Mouse (Mus musculus): ENCODE measurements around the gene Tpgs1. TPM values are rescaled to one million over a fixed set of nuclear protein-coding genes. Genes with fewer than 3 reads are reported as not detected.

The Tpgs1 gene
- total RNA-seq, 2 experiments from 2014 or later: 74.9 to 79.7 TPM

- no peak for DNase-seq (ENCODE audit: extremely low spot score in 1 of 2, low spot score in 1 of 2)
Observed at GRCm38 (mm10) chr10:79708668-79709067, 39.5 kb downstream of the Tpgs1 start.

- no peak for DNase-seq (ENCODE audit: extremely low spot score in 1 of 2, low spot score in 1 of 2)
Observed at GRCm38 (mm10) chr10:79709307-79709706, 40.1 kb downstream of the Tpgs1 start.

- DNase-seq (ENCODE audit: extremely low spot score in 1 of 2, low spot score in 1 of 2): no peak
Observed at GRCm38 (mm10) chr10:79712029-79712428, 42.9 kb downstream of the Tpgs1 start.

- peak; percentile 72 to 91 for DNase-seq (ENCODE audit: extremely low spot score in 1 of 2, low spot score in 1 of 2)
Observed at GRCm38 (mm10) chr10:79712499-79713126, 43.4 kb downstream of the Tpgs1 start.

- DNase-seq (ENCODE audit: extremely low spot score in 1 of 2, low spot score in 1 of 2): no peak
Observed at GRCm38 (mm10) chr10:79713163-79713562, 44.0 kb downstream of the Tpgs1 start.

- DNase-seq (ENCODE audit: extremely low spot score in 1 of 2, low spot score in 1 of 2): no peak
Observed at GRCm38 (mm10) chr10:79714996-79715395, 45.8 kb downstream of the Tpgs1 start.

GRCm38 (mm10) chr10:79716254-79716987 lies 47.3 kb downstream of the Tpgs1 start, which contains the start of gene Hcn2:
TSS of gene Hcn2 (plus strand) at chr10:79716634.
- no peak for DNase-seq (ENCODE audit: extremely low spot score in 1 of 2, low spot score in 1 of 2)

- DNase-seq (ENCODE audit: extremely low spot score in 1 of 2, low spot score in 1 of 2): no peak
Observed at GRCm38 (mm10) chr10:79716988-79717355, 47.8 kb downstream of the Tpgs1 start.

GRCm38 (mm10) chr10:79717640-79718357 lies 48.6 kb downstream of the Tpgs1 start:
- DNase-seq (ENCODE audit: extremely low spot score in 1 of 2, low spot score in 1 of 2): peak in 1 of 2 experiments; percentile 53

GRCm38 (mm10) chr10:79721089-79721488 lies 51.9 kb downstream of the Tpgs1 start:
- DNase-seq (ENCODE audit: extremely low spot score in 1 of 2, low spot score in 1 of 2): no peak

GRCm38 (mm10) chr10:79723047-79723446 lies 53.9 kb downstream of the Tpgs1 start:
- DNase-seq (ENCODE audit: extremely low spot score in 1 of 2, low spot score in 1 of 2): no peak

GRCm38 (mm10) chr10:79723692-79724091 lies 54.5 kb downstream of the Tpgs1 start:
- DNase-seq (ENCODE audit: extremely low spot score in 1 of 2, low spot score in 1 of 2): no peak

Other genes starting within 250 kb of the Tpgs1 start
- not detected for gene Vmn2r83, start 200.6 kb upstream of the Tpgs1 start, total RNA-seq (2021)
- 1 to 10 TPM; 5.3 to 6.9 TPM for gene Plpp2, start 135.6 kb upstream of the Tpgs1 start, total RNA-seq (2021)
- 10 to 100 TPM; 53.2 to 56.4 TPM for gene Mier2, start 114.2 kb upstream of the Tpgs1 start, total RNA-seq (2021)
- gene Theg, start 82.0 kb upstream of the Tpgs1 start, total RNA-seq (2021): under 1 TPM in 1 of 2 experiments, not detected in 1; 0.44 TPM
- gene C2cd4c, start 55.3 kb upstream of the Tpgs1 start, total RNA-seq (2021): 10 to 100 TPM; 12.1 to 12.3 TPM
- gene Shc2, start 31.5 kb upstream of the Tpgs1 start, total RNA-seq (2021): 10 to 100 TPM; 39.2 to 48.2 TPM
- under 1 TPM in 1 of 2 experiments, not detected in 1; 0.22 TPM for gene Odf3l2, start 23.6 kb upstream of the Tpgs1 start, total RNA-seq (2021)
- gene Madcam1, start 4.8 kb upstream of the Tpgs1 start, total RNA-seq (2021): not detected
- 10 to 100 TPM; 67.1 to 77.7 TPM for gene Cdc34, start 12.8 kb downstream of the Tpgs1 start, total RNA-seq (2021)
- 1 to 10 TPM; 2.4 to 3.1 TPM for gene Gzmm, start 19.7 kb downstream of the Tpgs1 start, total RNA-seq (2021)
- 100 to 1,000 TPM; 610 to 665 TPM for gene Bsg, start 35.1 kb downstream of the Tpgs1 start, total RNA-seq (2021)
- 100 to 1,000 TPM; 108 to 110 TPM for gene Hcn2, start 47.3 kb downstream of the Tpgs1 start, total RNA-seq (2021)
- gene Polrmt, start 77.2 kb downstream of the Tpgs1 start, total RNA-seq (2021): 10 to 100 TPM; 39.2 to 44.6 TPM
- 1 to 10 TPM; 1.0 to 1.5 TPM for gene Fgf22, start 85.7 kb downstream of the Tpgs1 start, total RNA-seq (2021)
- gene Rnf126, start 97.6 kb downstream of the Tpgs1 start, total RNA-seq (2021): 10 to 100 TPM; 82.7 to 92.9 TPM
- gene Fstl3, start 107.9 kb downstream of the Tpgs1 start, total RNA-seq (2021): 1 to 10 TPM; 1.2 to 2.1 TPM
- gene Prss57, start 121.6 kb downstream of the Tpgs1 start, total RNA-seq (2021): under 1 TPM; 0.30 to 0.33 TPM
- 100 to 1,000 TPM; 307 to 325 TPM for gene Palm, start 124.2 kb downstream of the Tpgs1 start, total RNA-seq (2021)
- under 1 TPM; 0.66 to 0.89 TPM for gene Misp, start 151.6 kb downstream of the Tpgs1 start, total RNA-seq (2021)
- 10 to 100 TPM; 44.0 to 66.0 TPM for gene Ptbp1, start 185.1 kb downstream of the Tpgs1 start, total RNA-seq (2021)
- 1 to 10 TPM; 1.1 to 1.4 TPM for gene Prtn3, start 205.1 kb downstream of the Tpgs1 start, total RNA-seq (2021)
- 10 to 100 TPM; 32.4 to 34.4 TPM for gene Plppr3, start 205.3 kb downstream of the Tpgs1 start, total RNA-seq (2021)
- not detected for gene Elane, start 216.9 kb downstream of the Tpgs1 start, total RNA-seq (2021)
- gene Cfd, start 221.5 kb downstream of the Tpgs1 start, total RNA-seq (2021): not detected
- 10 to 100 TPM; 55.5 to 56.2 TPM for gene Med16, start 239.6 kb downstream of the Tpgs1 start, total RNA-seq (2021)
- not detected for gene Gm26602, start 241.5 kb downstream of the Tpgs1 start, total RNA-seq (2021)
- 1 to 10 TPM; 6.6 to 6.7 TPM for gene Kiss1r, start 247.6 kb downstream of the Tpgs1 start, total RNA-seq (2021)

All from layer of hippocampus, postnatal 25 days (tissue).